In genomic region chr1:156040731-156041401, GRCm38 (mm10) we compare ENCODE assay signal across 8 mouse cellular contexts. TPM values are rescaled to one million over a fixed set of nuclear protein-coding genes. Genes with fewer than 3 reads are reported as not detected.
A peak's percentile ranks its signal among the peaks of the same experiment; 100 is the strongest.
DNase-seq lines count a peak whose midpoint lies in the region; ATAC-seq lines count a peak whose summit lies in the region.

No protein-coding gene starts in this region.

- peaks cover 26% of the 10 kb centered on the region; the same call in 1 of the 2 replicates for H3K36me3 ChIP-seq in intestine, embryonic 14.5 days (ENCODE audit: control insufficient read depth, insufficient read depth, low read length)

- intact Hi-C loops in left cerebral cortex, postnatal 14 days (cut with DNase I), result no loop called here

- ATAC-seq in intestine, embryonic 14.5 days (replicated peaks; ENCODE audit: low FRiP score, low TSS enrichment, low read depth), result peak; percentile 81
- ATAC-seq in megakaryocyte-erythroid progenitor cell, adult 5-6 weeks (replicated peaks; ENCODE audit: low FRiP score, low TSS enrichment, poor library complexity, severe bottlenecking), result peak; percentile 78

- 2% methylated on average over 22 of the region's 22 CpGs for WGBS in intestine, embryonic 14.5 days

- peak; percentile 95 for DNase-seq in adrenal gland, adult 2 months
- peak; percentile 97 for DNase-seq in embryo, embryonic 11 days
- DNase-seq in gastrocnemius, postnatal 25 days, result peak; percentile 90
- peak; percentile 90 for DNase-seq in intestine, embryonic 14.5 days (ENCODE audit: low spot score)
- peak; percentile 88 to 93 for DNase-seq in left cerebral cortex, postnatal 14 days (ENCODE audit: low spot score in 2 of 2)
- peak; percentile 91 for DNase-seq in right cerebral cortex, postnatal 14 days
- peak; percentile 84 for DNase-seq in urinary bladder, postnatal 25 days (ENCODE audit: low spot score)

- H3K4me3 ChIP-seq in intestine, embryonic 14.5 days (ENCODE audit: low read depth, low read length), result peak overlapping the region; percentile 87

- H3K27me3 ChIP-seq in intestine, embryonic 14.5 days (replicated peaks; ENCODE audit: control insufficient read depth, insufficient read depth, low read length), result no peaks in the 10 kb centered on the region

- peak overlapping the region; percentile 49 for H3K27ac ChIP-seq in intestine, embryonic 14.5 days (ENCODE audit: low read depth)

- peak overlapping the region; percentile 68 for H3K9ac ChIP-seq in intestine, embryonic 14.5 days (ENCODE audit: low read length)

- H3K4me1 ChIP-seq in intestine, embryonic 14.5 days (replicated peaks; ENCODE audit: control insufficient read depth, insufficient read depth, low read length), result peaks cover 28% of the 10 kb centered on the region

- H3K4me2 ChIP-seq in intestine, embryonic 14.5 days (ENCODE audit: low read length), result peak overlapping the region; percentile 85

- H3K9me3 ChIP-seq in intestine, embryonic 14.5 days (ENCODE audit: control insufficient read depth, low read length), result no peaks in the 10 kb centered on the region

RNA-seq across cellular contexts. Expression of gene Tor1aip1, which starts 4.6 kb away (rescaled TPM):
- 100 to 1,000 TPM in 1 of 2 experiments, 10 to 100 TPM in 1; 85.6 to 141 TPM for total RNA-seq in adrenal gland, adult 2 months (2021)
- polyA plus RNA-seq in adrenal gland, adult 2 months (2012; rRNA removed), result 75.3 and 88.5 TPM in 2 replicates
- 10 to 100 TPM; 79.8 to 91.5 TPM for total RNA-seq in gastrocnemius, postnatal 25 days (2021)
- 35.9 and 39.1 TPM in 2 replicates for polyA plus RNA-seq in intestine, embryonic 14.5 days (2014; fragmentation: Nextera tagmentation; extraction: Ambion mirVana)
- 10 to 100 TPM; 22.6 to 24.9 TPM for total RNA-seq in left cerebral cortex, postnatal 14 days (2021)
- 45.5 and 53.1 TPM in 2 replicates for total RNA-seq in megakaryocyte-erythroid progenitor cell, adult 5-6 weeks (2014; fragmentation: Nextera tagmentation)
- total RNA-seq in megakaryocyte-erythroid progenitor cell, adult 5-6 weeks (2017), result 22.6 and 26.2 TPM in 2 replicates

RNA-seq across cellular contexts. Expression of gene Tor1aip2, which starts 5.7 kb away (rescaled TPM):
- total RNA-seq in adrenal gland, adult 2 months (2021), result 100 to 1,000 TPM in 1 of 2 experiments, 10 to 100 TPM in 1; 98.7 to 163 TPM
- 44.6 and 52.6 TPM in 2 replicates for polyA plus RNA-seq in adrenal gland, adult 2 months (2012; rRNA removed)
- 10 to 100 TPM; 46.5 to 48.6 TPM for total RNA-seq in gastrocnemius, postnatal 25 days (2021)
- 124 and 136 TPM in 2 replicates for polyA plus RNA-seq in intestine, embryonic 14.5 days (2014; fragmentation: Nextera tagmentation; extraction: Ambion mirVana)
- total RNA-seq in left cerebral cortex, postnatal 14 days (2021), result 10 to 100 TPM; 53.6 to 55.9 TPM
- total RNA-seq in megakaryocyte-erythroid progenitor cell, adult 5-6 weeks (2014; fragmentation: Nextera tagmentation), result 85.3 and 102 TPM in 2 replicates
- total RNA-seq in megakaryocyte-erythroid progenitor cell, adult 5-6 weeks (2017), result 69.9 and 77.6 TPM in 2 replicates

Comparison
In these comparisons a context has a peak if more than half of its experiments do, and no peak if none do; other contexts are left out.
1. Peak in every context shown above with its lines: DNase-seq, ATAC-seq, H3K4me3 ChIP-seq and H3K27ac ChIP-seq.